Mouse (Mus musculus): ENCODE measurements around the gene Birc3.

DNA sequence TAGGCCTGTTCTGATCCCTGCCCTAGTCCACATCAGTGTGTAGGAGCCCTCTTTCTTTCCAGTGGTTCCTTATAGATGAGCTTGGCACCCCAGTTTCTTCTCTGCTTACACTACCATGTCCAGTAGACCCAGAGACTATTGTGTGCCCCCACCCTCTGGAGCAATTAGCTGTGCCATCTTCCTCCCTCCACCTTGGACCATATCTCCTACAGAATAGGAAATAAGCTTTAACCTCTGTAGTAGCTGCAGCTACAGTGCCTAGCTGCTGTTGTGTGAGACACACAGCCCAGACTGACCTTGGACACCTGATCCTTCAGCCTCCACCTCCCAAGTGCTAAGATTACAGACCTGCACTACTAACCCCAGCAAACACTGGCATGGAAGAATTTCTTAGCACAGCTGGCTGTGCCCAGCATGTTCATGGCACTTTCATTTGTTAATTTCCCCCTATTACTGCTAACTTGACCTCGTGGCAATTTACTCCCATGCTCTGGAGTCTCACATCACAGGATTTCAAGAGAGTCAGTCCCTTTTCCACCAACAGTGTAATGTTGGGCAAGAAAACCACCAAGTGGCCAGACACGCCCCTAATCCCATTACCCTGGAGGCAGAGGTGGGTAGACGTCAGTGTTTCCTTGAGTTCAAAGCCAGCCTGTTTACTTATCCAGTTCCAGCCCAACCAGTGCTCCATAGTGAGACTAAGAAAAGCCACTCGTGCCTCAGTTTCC is 1.5 kb downstream of the Birc3 start:
- TF ChIP-seq CTCF (IDR thresholded peaks at IDR 0.05; ENCODE audit: control insufficient read depth, insufficient read depth, insufficient replicate concordance, low read depth, low read length) (no peak), POLR2A (IDR thresholded peaks at IDR 0.05; ENCODE audit: control insufficient read depth, low read depth, low read length) (no peak)
